Mouse (Mus musculus) heart, embryonic 11.5 days (tissue): Measurements from ENCODE around the gene Il20ra. TPM values are rescaled to one million over a fixed set of nuclear protein-coding genes. Genes with fewer than 3 reads are reported as not detected.

Source experiments
- ATAC-seq: fragments of 200-750 bp; cut with Nextera tagmentation; replicated peaks from 2 replicates; pipeline ENCODE4 v1.8.0; 2017; ENCODE audit warnings: moderate library complexity; ENCODE audit not compliant: insufficient number of reproducible peaks, low FRiP score, low TSS enrichment
- H3K27ac ChIP-seq: fragments of 300-500 bp; sonication (generic); 2 replicates; pipeline ENCODE4 v1.5.1; 2014; ENCODE audit warnings: mild to moderate bottlenecking, low read depth, low read length
- H3K27me3 ChIP-seq: fragments of 300-500 bp; sonication (generic); 2 replicates; pipeline ENCODE4 v1.6.1; 2014; ENCODE audit warnings: mild to moderate bottlenecking, low read length, mixed read lengths; ENCODE audit not compliant: control insufficient read depth, insufficient read depth
- H3K36me3 ChIP-seq: fragments of 300-500 bp; sonication (generic); 2 replicates; pipeline ENCODE4 v1.6.1; 2014; ENCODE audit warnings: mild to moderate bottlenecking, low read length, moderate library complexity, mixed read lengths; ENCODE audit not compliant: control insufficient read depth, insufficient read depth
- H3K4me1 ChIP-seq: fragments of 300-500 bp; sonication (generic); 2 replicates; pipeline ENCODE4 v1.6.1; 2014; ENCODE audit warnings: low read length; ENCODE audit not compliant: control insufficient read depth, insufficient read depth
- H3K4me2 ChIP-seq: fragments of 300-500 bp; sonication (generic); 2 replicates; pipeline ENCODE4 v1.6.1; 2014; ENCODE audit warnings: mild to moderate bottlenecking, moderate library complexity
- H3K4me3 ChIP-seq: fragments of 300-500 bp; sonication (generic); 2 replicates; pipeline ENCODE4 v1.5.1; 2014; ENCODE audit warnings: low read depth, low read length
- H3K9ac ChIP-seq: fragments of 300-500 bp; sonication (generic); 2 replicates; pipeline ENCODE4 v1.6.1; 2014; ENCODE audit warnings: mild to moderate bottlenecking, low read depth, low read length, moderate library complexity
- H3K9me3 ChIP-seq: fragments of 300-500 bp; sonication (generic); replicated peaks from 2 replicates; pipeline ENCODE4 v1.6.1; 2016; ENCODE audit warnings: low read length; ENCODE audit not compliant: control insufficient read depth
- WGBS: fragments of 180-500 bp; shearing (Covaris S2); extraction: QIAGEN DNeasy Blood & Tissue Kit; methylation state at CpG from one replicate; pipeline ENCODE4 v1.1.7; 2014; ENCODE audit not compliant: insufficient replicate concordance; 5-methylcytosine and 5-hydroxymethylcytosine counted together
- polyA plus RNA-seq: library from polyadenylated mRNA; unstranded; fragments of >200 nt; fragmentation: Nextera tagmentation; extraction: Ambion mirVana; gene quantifications from 2 replicates; pipeline ENCODE4 v1.2.1, GENCODE M21; 2014

Gene Il20ra
- polyA plus RNA-seq, 1 experiment from 2014 or later, result 0.11 TPM

GRCm38 (mm10) chr10:19693629-19694028 is 18.7 kb upstream of the Il20ra start:
- no peaks in the 10 kb centered on the region for H3K36me3 ChIP-seq
- ATAC-seq, result no peak
- no peak overlapping the region for H3K4me2 ChIP-seq
- WGBS, result 65% methylated on average over 2 of the region's 2 CpGs
- peaks cover 2% of the 10 kb centered on the region for H3K4me1 ChIP-seq
- no peaks in the 10 kb centered on the region for H3K27me3 ChIP-seq
- no peaks in the 10 kb centered on the region for H3K9me3 ChIP-seq
- no peak overlapping the region for H3K9ac ChIP-seq
- H3K4me3 ChIP-seq, result no peak overlapping the region
- no peak overlapping the region for H3K27ac ChIP-seq

GRCm38 (mm10) chr10:19699331-19699730 is 13.0 kb upstream of the Il20ra start:
- H3K4me3 ChIP-seq, result no peak overlapping the region
- no peaks in the 10 kb centered on the region for H3K27me3 ChIP-seq
- H3K9me3 ChIP-seq, result no peaks in the 10 kb centered on the region
- 64% methylated on average over 1 of the region's 1 CpGs for WGBS
- H3K36me3 ChIP-seq, result no peaks in the 10 kb centered on the region
- no peak overlapping the region for H3K4me2 ChIP-seq
- H3K9ac ChIP-seq, result no peak overlapping the region
- ATAC-seq, result no peak
- H3K4me1 ChIP-seq, result peaks cover 6% of the 10 kb centered on the region; the same call in 1 of the 2 replicates
- H3K27ac ChIP-seq, result no peak overlapping the region

GRCm38 (mm10) chr10:19704445-19704844 is 7.9 kb upstream of the Il20ra start:
- ATAC-seq, result no peak
- H3K9me3 ChIP-seq, result no peaks in the 10 kb centered on the region
- no peak overlapping the region for H3K4me2 ChIP-seq
- H3K36me3 ChIP-seq, result no peaks in the 10 kb centered on the region
- no peak overlapping the region for H3K9ac ChIP-seq
- no peak overlapping the region for H3K27ac ChIP-seq
- WGBS, result 68% methylated on average over 8 of the region's 8 CpGs
- no peaks in the 10 kb centered on the region for H3K27me3 ChIP-seq
- H3K4me1 ChIP-seq, result peaks cover 6% of the 10 kb centered on the region; the same call in 1 of the 2 replicates
- H3K4me3 ChIP-seq, result no peak overlapping the region

GRCm38 (mm10) chr10:19707768-19708167 is 4.6 kb upstream of the Il20ra start:
- WGBS, result 49% methylated on average over 12 of the region's 12 CpGs
- no peak overlapping the region for H3K4me2 ChIP-seq
- H3K4me3 ChIP-seq, result no peak overlapping the region
- peaks cover 7% of the 10 kb centered on the region; the same call in 1 of the 2 replicates for H3K27me3 ChIP-seq
- H3K9me3 ChIP-seq, result no peaks in the 10 kb centered on the region
- H3K36me3 ChIP-seq, result no peaks in the 10 kb centered on the region
- H3K27ac ChIP-seq, result no peak overlapping the region
- no peak for ATAC-seq
- H3K9ac ChIP-seq, result no peak overlapping the region
- H3K4me1 ChIP-seq, result peaks cover 10% of the 10 kb centered on the region; the same call in 1 of the 2 replicates

- 51% methylated on average over 12 of the region's 12 CpGs for WGBS
- Histone ChIP-seq H3K4me2 (no peak overlapping the region), H3K9ac (no peak overlapping the region), H3K4me3 (no peak overlapping the region), H3K9me3 (no peaks in the 10 kb centered on the region), H3K27ac (no peak overlapping the region), H3K4me1 (0 out of 2 replicates have a peak, but pooled peaks cover 5% of the 10 kb centered on the region), H3K36me3 (no peaks in the 10 kb centered on the region), H3K27me3 (peaks cover 10% of the 10 kb centered on the region; the same call in 1 of the 2 replicates)
- no peak for ATAC-seq
Observed at GRCm38 (mm10) chr10:19708277-19709070, 3.9 kb upstream of the Il20ra start.

DNA sequence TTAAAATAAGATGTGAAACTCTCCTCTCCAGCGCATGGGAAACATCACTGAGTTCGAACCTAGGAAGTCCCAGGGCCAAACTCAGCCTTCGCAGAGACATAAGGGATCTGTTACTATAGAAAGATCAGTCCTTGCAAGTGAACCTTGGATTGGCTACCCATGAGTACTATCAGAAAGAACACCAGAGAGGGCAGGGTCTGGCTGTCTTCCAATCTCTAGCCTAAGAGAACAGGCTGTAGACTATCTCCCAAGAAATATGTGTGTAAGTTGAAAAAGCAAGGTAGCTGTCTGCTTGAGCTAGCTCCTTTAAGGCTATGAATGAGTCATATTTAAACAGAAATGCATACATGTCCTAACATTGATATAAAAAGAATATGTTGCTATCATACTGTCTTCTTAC is 1.4 kb upstream of the Il20ra start:
- WGBS, result 69% methylated on average over 3 of the region's 3 CpGs
- ATAC-seq, result no peak
- no peaks in the 10 kb centered on the region for H3K36me3 ChIP-seq

DNA sequence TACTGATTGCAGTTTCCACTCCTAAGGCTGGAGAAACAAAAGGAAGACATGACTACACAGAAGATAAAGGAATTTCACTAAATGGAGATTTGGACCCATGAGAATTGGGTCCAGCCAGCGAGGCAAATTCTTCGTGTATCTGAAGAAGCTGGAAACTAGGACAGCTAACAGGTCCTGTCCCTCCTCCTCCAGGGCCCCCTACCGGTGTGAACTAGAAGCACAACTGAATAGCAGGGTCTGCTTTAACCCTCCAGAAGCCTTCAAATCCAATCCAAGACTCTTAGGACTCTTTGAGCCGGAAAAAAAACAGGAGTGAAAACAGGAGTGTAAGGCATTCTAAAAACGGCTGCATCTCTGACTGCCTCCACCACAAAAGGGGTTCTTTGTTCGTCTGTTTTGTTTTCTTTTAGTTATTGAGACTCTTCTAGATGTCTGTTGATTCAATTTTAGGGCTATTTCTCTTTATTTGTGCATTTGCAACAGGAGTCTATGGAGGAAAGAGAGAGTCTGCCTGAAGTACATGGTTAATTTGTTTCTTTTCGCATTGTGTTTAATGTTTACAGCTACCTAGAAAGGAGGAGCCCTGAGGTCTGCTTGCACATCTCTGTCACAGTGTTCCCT is 709 bp upstream of the Il20ra start:
- Histone ChIP-seq H3K27ac (no peak overlapping the region; the same call in 1 of the 2 replicates), H3K36me3 (no peaks in the 10 kb centered on the region), H3K4me1 (0 out of 2 replicates have a peak, but pooled peaks cover 9% of the 10 kb centered on the region), H3K27me3 (peaks cover 22% of the 10 kb centered on the region), H3K4me3 (no peak overlapping the region), H3K4me2 (no peak overlapping the region), H3K9me3 (no peaks in the 10 kb centered on the region), H3K9ac (no peak overlapping the region)
- 47% methylated on average over 7 of the region's 7 CpGs for WGBS
- ATAC-seq, result no peak

More for the DNA sequence above, 1.4 kb upstream of the Il20ra start:
- Histone ChIP-seq H3K4me1 (0 out of 2 replicates have a peak, but pooled peaks cover 6% of the 10 kb centered on the region), H3K9me3 (no peaks in the 10 kb centered on the region), H3K9ac (no peak overlapping the region), H3K4me2 (no peak overlapping the region), H3K4me3 (no peak overlapping the region), H3K27me3 (peaks cover 20% of the 10 kb centered on the region), H3K27ac (no peak overlapping the region)

DNA sequence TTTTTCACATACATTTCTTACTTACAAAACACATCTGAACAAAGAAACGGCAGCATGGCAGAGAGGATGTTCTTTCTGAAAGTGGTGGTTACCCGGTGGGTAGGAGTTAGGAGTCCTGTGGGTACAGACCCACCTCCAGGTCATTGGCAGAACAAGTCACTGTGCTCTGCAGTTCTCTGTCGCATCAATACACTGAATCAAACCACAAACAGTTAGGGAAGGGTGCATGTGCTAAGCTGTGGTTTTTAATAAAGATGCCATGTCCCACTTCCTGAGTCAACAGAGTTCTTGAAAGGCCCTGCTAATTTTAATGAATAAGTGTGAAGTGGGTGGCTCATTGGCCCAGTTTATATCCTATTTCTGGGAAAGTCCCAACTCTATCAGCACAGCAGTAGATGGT is 6.3 kb downstream of the Il20ra start:
- no peak overlapping the region for H3K27ac ChIP-seq
- no peaks in the 10 kb centered on the region for H3K9me3 ChIP-seq
- 0 out of 2 replicates have a peak, but pooled peaks cover 4% of the 10 kb centered on the region for H3K4me1 ChIP-seq
- ATAC-seq, result no peak
- 79% methylated on average over 3 of the region's 3 CpGs for WGBS
- no peak overlapping the region for H3K4me2 ChIP-seq
- peaks cover 19% of the 10 kb centered on the region for H3K27me3 ChIP-seq
- H3K36me3 ChIP-seq, result no peaks in the 10 kb centered on the region
- H3K4me3 ChIP-seq, result no peak overlapping the region
- no peak overlapping the region for H3K9ac ChIP-seq
